Mouse (Mus musculus) cerebellum, postnatal 25 days (tissue): ENCODE measurements around the gene Psenen.
A peak's percentile ranks its signal among the peaks of the same experiment; 100 is the strongest.

Source experiments
- DNase-seq, 2 experiments: peaks; one replicate each; pipeline ENCODE4 v3.0.0; 2021; ENCODE audit warnings: mixed read lengths in 2 of 2

Psenen gene

DNA sequence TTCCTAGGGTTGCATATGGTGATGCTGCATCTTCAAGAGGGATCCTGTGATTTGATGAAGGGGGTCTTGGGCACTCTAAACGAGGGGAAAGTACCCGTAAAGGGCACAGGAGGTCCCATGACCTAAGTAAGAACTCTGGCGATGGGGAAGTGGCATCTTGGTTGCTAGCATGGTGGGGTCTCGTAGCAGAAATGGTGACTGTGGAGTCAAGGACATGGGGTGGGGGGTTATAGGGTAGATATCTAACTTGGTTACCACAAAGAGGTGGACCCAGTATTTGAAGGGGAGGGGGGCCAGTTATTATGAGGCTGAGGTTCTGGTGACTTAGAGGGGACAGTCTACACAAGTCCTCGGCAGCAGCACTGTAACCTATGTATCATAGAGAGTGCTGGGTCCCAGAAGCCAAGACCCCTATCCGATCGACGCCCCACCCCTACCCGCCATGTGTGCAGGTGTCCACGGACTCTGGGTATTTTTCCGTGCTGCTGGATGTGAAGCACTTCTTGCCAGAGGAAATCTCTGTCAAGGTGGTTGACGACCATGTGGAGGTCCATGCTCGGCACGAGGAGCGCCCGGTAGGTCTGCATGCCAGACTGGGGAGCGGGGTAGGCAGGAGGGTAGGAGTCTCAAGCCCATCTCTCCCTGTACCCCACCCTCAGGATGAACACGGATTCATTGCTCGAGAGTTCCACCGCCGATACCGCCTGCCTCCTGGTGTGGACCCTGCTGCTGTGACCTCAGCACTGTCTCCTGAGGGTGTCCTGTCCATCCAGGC, 9.4 kb downstream of the Psenen start:
- peak in 1 of 2 experiments; percentile 45 for DNase-seq

DNA sequence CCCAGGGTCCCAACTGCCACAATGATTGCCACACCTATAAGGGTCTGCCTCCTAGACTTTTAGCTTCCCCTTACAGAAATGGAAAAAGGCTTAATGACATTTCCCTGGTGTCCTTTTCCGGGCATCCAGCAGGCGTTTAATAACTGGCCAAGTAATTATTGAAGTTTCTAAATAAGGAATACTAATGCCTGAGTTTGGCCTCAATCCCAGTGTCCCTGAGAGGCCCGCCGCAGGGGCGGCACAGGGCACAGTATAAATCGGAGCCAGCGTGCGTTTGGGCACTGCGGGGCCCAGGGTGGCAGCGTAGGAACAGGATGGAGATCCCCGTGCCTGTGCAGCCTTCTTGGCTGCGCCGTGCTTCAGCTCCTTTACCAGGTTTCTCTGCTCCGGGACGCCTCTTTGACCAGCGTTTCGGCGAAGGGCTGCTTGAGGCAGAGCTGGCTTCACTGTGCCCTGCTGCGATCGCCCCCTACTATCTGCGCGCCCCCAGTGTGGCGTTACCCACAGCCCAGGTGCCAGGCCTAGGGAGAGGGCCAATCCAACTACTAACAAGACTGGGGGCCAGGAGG, 10.3 kb downstream of the Psenen start:
- DNase-seq: peak; percentile 74 to 78

DNA sequence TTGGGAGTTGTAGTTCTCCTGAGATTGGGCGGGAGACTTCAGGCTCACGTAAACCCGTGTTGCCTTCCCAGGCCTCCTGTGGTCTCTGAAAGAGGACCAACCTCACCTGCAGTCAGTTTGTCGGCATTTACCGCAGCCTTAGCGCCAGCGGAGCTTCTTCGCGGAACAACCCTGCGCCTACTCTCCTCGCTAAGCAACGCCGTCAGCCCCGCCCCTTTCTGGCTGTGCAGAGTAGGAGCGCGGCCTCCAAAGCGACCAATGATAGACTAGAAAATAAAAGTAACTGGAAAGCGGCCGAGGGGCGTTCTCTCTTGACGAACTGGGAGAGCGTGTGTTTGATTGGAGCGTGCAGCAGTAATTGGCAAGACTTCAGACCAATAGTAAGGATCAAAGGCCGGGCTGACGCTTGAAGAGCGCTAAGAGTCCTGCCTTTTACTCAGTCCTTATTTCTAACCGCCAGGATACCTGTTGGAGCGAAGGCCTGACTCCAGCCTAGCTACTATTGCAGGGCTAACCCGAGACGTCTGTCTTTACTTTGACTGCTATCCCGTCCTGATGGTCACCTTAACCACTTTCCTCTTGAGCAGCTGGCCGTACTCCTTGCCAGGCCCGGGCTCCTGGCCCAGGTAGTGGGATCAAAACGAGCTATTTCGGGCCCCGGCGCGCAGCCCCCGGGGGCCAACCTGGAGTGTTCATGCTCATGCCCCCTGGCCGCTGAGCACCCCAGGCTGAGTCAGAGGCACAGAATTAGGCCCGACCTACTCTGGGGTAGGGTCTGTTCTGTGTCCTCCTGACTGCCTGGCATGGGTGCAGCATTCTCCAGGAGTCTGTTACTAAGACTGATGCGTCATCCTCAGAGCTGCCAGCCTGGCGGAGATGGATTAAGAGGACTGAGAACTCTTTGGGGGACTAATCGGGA, 11.1 kb downstream of the Psenen start, which contains the start of the genes Hspb6 and Proser3:
Gene Hspb6, plus strand, starts transcription at position 77 of the 919 bp plus-strand sequence.
Gene Proser3, minus strand, starts transcription at position 198 of the 919 bp plus-strand sequence.
- peak; percentile 97 for DNase-seq

DNA sequence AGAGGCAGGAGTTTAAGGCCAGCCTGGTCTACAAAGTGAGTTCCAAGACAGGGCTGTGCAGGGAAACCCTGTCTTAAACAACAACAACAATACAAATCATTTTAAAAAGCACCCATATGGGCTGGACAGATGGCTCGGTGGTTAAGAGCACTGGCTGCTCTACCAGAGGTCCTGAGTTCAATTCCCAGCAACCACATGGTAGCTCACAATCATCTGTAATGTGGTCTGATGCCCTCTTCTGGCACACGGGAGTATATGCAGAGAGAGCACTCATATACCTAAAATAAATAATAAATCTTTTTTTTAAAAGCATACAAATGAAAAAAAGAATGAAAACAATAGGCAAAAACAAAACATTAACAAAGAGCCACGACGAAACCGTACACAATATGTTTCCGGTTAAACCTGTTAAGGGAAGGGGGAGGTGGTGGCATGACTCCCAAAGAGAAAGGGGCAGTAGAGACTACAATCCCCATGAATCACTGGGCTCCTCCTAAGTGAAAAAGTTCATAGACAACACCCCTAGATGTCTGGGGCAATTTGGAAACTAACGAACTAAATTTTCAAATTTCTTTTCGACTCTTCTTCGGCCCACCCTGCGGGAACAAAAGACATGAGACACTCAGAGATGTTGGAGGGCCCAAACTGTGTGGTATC, 11.9 kb downstream of the Psenen start:
- no peak for DNase-seq

DNA sequence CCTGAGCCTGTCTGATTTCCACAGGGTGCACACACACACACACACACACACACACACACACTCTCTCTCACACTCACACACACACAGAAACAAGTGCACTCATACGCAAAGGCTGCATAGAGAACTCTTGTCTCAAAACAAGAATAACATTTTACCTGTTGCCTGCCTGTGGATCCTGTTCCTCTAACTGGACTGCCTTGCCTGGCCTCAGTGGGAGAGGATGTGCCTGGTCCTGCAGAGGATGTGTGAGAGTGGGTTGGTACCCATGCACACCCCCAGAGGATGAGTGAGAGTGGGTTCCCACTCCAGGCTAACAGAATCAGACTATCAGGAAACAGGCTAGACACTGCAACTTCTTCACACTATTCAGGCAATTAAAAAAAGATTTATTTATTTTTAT, 12.8 kb downstream of the Psenen start:
- no peak for DNase-seq

DNA sequence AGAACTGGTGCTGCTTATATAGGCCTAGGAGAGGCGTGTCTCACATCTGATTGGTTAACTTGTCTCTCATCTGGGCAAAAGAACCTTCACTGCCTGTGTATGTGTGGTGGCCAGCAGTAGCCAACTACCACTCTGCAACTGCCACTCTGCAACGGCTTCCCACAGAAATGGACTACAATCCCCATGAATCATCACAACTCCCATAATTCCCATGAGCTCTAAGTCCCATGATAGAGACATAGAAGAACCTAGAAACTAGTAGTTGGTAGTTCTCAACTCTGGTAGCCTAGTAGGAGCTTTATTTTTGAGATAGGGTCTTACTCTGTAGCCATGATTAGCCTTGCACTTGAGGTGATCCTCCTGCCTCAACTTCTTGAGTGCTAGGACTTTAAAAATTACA, 13.5 kb downstream of the Psenen start:
- DNase-seq: no peak

DNA sequence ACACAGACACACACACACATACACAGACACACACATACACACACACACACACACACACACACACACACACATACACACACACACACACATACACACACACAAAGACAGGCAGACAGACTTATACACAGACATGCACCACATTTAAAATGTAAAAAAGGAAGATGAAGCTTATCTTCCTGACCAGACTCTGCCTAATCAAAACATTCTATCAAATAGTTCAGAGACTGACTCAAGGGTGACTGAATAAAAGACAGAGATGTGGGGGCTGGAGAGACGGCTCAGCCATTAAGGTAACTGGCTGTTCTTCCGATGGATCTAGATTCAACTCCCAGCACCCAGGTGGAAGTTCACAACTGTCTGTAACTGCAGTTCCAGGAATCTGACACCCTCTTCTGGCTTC, 19.1 kb downstream of the Psenen start:
- DNase-seq: no peak

DNA sequence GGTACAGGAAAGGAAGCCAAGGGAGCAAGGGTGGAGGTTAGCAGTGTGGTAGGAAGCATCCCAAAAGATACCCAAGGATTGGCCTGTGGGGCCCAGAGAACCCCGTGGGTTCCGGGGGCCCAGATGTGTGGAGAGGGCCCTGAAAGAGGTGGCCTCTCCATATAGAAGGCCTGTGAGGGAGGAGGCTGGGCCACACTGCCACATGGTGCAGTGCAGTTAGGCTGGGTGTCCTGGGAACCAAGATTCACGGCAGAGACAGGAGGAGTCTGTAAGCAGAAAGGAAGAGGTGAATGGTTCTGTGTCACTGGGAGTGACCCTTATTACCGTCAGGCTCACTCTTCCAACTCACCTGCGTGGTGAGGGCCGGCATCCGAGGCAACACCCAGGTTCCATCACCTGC, 22.9 kb downstream of the Psenen start:
- no peak for DNase-seq

DNA sequence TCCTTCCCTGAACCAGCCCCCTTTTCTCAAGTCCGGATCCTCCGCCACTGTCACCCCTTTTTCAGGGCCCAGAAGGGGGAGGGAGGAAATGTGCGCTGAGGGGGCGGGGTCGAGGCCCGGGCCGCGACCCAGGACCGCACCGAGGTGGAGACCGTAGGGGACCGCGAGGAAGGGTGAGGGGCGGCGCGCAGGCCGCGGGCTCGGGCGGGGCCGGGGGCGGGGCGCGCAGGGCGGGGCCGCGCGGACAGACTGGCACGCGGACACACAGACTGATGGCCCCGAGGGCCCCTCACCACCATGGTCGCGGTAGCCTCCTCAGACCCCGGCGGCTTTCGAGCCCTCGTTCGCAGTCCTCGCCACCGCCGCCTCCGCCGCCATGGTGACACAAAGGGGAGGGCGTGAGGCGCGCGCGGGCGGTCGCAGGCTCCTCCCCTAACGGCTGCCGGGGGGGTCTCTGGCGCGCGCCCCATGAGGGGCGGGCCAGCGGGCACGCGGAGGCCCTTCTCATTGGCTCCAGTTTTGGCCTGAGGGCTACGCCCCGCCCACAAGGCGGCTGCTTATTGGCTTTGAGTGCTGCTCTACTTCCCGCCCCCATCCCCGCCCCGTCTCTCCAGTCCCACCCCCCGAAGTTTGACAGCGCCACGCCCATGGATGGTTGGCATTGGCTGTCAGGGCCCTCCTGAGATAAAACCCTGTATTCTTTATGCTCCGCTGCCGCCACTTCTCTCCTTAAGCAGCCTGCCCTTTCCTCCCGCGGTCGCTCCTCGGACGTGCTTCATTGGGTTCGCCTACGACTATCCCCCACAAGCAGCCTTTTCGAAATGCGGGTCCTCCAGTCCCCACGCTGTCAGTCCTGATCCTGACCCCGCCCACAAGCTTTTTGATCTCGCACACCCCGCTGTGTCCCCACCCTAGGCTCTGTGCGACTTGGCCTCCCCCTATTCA, 28.5 kb downstream of the Psenen start, which contains the start of gene Arhgap33:
Gene Arhgap33, minus strand, starts transcription at position 428 of the 945 bp plus-strand sequence.
- peak; percentile 96 to 98 for DNase-seq

DNA sequence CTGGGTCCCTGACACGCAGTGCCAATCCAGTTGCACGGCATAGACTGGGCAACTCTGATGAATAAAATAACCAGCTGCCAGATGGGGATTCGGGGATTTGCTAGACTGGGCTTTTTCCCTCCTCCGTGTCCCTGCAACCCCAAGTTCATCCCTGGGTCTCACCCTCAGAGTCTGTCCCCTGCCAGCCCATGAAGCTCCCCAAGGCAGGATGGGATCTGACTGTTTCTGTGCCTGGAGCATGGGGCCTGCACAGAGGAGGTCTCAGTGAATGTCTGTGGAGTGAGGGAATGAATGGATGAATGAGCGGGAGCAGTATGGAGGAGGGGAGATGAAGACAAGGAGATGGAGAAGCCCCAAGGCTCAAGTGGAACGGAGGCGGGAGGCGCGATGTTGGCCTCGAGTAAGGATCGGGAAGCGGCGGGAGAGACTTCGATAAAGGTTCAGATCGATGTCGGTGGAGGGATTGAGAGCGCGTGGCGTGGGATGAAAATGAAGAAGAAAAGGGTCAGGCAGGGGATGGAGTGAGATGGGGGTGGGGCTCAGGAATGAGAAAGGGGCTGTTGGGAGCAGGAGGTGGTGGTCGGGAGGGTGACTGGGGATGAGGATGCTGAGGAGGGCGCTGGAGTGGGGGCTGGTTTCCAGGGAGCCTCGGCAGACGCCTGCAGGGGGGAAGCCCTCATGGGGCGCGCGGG, 29.3 kb downstream of the Psenen start:
- DNase-seq: peak in 1 of 2 experiments; percentile 31

DNA sequence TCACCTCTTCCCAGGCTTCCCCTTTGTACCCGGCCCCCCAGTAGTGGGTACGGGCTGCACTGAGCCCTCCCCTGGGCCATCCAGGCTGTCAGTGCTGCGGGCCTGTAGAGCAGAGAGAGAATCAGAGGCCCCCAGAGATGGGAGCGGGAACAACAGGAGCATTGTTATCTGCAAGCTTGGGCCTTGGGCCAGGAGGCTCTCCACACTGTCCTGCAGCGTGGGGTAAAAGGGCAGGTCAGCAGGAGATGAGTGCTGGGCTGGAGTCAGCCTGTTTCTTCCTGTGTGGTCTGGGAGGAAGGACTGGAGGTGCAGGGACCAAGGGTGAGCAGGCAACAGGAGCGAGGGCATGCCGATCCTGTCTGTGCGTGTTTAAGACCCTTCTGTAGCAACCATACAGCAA, 30.5 kb downstream of the Psenen start:
- DNase-seq: peak in 1 of 2 experiments; percentile 46

DNA sequence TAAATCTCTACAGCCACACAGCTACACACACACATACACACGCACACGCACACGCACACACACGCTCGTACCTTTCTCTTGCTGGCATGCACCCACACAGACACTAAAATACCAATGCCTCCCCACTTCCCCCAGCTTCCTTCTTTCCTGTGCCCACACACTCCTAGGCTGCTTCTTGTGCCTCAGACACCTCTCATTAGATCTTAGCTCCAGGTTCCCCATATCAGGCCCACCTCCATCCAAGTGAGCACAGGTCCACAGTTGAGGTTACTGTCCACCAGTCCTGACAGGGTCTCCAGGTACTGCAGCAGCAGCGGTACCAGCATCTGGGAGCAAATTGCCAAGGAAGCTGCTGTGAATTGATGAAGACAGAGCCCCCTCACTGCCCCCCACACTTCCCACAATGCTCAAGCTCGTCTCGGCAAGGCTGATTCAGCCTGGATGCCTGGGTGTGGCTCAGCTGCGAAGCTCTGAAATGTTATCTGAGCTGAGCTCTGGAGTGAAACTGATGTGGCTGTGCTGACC, 32.1 kb downstream of the Psenen start:
- DNase-seq: no peak

DNA sequence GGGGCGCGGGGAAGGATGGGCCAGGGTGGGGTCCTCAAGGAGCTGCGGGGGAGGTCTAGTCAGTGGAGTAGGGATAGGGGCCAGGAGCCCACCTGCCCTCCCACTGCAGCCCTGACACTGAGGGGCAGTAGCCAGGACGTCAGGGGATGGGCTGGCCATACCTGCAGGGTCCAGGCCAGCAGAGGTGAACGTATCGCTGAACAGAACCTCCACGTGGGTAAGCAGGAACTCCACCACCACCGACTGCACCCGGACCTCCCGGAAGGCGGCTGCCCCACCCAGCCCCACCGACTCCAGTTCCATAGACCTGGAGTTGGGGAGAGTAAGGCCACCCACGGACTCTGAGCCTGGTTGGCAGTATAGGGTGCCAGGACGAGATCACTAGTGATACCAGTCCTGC, 36.4 kb downstream of the Psenen start:
- DNase-seq: no peak

DNA sequence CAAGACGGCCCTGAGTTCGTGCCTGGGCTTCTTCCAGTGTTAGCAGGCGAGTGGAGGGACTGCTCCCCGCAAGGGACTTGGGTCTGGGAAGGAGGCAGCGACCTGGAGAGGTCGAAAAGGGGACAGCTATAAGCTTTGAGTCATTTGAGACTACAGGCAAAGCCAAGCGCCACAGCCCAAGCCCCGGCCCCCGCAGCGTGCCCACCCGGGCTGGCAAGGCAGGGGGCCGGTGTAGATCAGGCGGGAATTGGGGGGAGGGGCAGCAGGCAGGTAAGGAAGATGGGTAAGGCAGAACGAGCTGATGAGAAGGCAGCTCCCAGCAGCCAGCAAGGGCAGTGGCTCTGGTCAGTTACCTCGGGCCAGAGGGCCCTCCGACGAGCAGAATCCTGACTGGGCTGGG, 37.0 kb downstream of the Psenen start:
- DNase-seq: no peak

DNA sequence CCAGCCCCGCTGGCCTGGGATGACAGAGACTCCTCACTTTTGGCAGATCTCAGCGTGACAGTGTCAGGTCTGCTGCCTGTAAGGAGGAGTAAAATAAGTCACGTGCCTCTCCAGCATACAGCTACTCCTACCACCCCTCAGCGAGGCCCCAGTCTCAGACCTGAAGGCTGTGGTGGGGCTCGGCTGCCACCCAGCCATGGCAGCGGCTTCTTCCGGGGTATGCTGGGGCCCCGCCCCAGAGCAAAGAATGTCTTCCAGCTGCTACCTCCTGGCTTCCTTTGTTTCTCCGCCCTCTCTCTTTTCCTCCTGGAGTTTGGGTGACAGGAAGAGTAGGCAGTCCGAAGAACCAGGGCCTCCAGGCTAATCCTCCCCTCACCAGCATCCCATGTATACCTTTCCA, 37.5 kb downstream of the Psenen start:
- DNase-seq: no peak

DNA sequence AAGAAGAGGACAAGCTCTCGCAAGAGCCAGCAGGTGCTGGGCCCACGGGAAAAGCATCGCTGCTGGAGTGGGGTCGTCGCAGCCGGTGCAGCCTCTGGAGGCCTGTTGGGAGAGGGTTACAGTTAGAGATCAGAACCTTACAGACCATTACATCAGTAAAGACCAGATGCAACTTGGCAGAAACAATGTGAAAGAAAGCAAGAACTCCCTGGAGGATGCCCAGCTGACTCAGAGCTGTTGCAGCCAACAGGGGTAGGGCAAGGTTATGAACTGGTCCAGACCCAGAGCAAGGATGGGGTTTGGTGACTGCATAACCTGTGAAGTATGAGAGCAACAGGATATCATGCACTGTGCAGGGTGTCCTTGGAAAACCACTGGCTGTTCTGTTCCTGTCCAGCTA, 38.9 kb downstream of the Psenen start:
- DNase-seq: no peak

DNA sequence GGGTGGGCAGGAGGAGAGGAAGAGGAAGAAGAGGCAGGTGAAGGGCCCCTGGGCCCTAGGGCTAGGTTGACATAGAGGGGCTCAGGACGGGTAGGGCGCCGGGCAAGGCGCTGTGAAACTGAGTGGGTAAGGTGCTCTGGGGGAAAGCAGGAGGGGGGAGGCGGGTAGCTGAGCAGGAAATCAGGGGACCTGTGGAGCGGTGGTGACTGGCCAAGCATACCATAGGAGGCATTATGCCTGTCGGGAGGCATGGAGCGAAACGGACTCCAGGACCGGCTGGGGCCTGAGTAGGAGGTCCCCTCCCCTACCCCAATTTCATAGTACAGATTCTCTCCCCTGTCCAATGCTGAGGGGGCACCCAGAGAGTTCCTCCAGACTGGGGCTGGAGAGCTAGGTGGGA, 40.6 kb downstream of the Psenen start:
- no peak for DNase-seq

DNA sequence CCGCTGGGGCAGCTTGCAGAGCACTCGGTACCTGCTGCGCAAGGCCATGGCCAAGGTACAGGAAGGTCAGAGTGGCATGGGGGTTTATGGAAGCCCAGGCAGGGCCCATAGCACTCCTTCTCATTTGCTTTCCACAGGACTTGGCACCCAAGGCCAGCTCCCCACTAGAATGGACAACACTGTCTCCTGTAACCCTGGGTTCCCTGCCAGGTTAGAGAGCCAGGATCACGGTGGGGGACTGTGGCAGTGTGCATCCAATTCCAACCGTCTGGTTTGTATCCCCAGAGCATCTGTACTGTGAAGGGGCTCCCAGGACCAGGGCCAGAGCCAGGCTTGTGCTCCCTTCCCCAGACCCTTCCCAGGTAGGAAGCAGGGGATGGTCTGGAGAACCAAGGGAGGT, 42.6 kb downstream of the Psenen start:
- DNase-seq: peak; percentile 68 to 73

DNA sequence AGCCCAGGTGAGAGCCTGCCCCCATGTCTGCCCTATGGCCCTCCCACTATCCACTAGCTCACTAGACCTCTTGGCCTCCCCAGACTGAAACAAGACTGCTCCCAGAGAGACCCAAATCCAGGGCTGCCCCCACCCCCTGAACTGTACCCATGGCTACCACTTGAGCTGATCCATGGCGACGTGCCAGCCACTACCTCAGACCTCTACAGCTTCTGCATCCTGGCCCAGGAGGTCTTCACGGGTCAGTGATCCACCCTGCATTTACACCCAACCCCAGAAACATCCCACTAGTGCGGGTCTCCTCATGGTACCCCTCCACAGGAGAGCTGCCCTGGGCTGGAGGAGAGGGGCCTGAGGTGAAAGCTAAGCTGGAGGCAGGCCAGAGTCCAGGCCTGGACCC, 43.0 kb downstream of the Psenen start:
- DNase-seq: peak; percentile 25 to 42

DNA sequence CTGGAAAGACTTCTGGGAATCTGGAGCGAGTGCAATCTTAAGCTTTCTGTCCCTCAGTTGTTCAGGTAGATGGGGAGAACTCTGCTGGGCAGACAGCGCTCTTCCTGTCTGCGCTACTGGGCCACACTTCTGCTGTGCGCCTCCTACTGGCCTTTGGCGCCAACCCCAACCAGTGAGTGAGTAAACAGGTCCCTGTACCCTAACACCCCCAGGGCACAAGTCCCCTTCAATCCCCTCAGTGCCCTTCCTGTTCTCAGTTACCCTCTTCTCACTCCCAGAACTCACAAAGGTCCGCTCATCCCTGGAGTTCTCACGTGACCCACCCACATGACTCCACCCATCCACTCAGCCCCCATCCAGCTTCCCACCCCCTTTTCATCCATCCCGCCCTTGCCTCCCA, 45.1 kb downstream of the Psenen start:
- DNase-seq: no peak
